Mouse (Mus musculus): ENCODE measurements around the gene Kbtbd3.
A peak's percentile ranks its signal among the peaks of the same experiment; 100 is the strongest.

Kbtbd3 gene

DNA sequence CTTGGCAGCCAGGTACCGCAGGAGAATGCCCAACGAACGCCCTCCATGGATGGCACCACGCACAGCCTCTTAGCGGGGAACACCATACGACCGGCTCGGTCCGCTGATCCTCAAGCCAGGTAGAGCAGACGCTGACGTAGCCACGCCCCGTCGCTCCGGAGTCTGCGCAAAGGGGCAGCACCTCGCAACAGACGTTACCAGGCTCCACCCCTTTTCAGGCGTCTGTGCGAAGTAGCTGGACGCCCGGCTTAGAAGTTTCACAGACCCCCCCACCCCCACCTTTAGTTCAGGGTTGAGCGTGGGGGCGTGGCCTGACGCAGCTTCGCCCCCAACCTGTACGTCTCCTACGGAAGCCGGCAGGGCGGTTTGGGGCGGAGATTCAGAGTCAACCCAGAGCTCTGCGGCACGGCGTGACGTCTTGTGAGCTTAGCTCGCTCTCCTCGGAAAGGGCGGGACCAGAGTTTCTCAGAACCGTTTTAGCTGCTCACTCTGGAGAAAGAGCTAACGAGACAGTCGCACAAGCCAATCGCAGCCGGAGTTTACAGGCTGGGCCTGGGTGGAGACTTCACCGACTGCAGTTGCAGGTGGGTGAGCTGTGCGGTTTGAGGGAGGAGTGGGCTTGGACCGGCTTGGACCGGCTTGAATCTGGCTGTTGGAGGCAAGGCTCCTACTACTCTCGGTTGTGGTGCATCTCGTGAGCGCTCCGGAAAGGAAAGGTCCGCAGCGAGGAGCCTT, at the start of gene Kbtbd3, which contains the start of gene Aasdhppt:
TSS of gene Kbtbd3 (plus strand) at position 483 of the 735 bp plus-strand sequence.
TSS of gene Aasdhppt (minus strand) at position 121 of the 735 bp plus-strand sequence.
- DNase-seq: peak; percentile 97

DNA sequence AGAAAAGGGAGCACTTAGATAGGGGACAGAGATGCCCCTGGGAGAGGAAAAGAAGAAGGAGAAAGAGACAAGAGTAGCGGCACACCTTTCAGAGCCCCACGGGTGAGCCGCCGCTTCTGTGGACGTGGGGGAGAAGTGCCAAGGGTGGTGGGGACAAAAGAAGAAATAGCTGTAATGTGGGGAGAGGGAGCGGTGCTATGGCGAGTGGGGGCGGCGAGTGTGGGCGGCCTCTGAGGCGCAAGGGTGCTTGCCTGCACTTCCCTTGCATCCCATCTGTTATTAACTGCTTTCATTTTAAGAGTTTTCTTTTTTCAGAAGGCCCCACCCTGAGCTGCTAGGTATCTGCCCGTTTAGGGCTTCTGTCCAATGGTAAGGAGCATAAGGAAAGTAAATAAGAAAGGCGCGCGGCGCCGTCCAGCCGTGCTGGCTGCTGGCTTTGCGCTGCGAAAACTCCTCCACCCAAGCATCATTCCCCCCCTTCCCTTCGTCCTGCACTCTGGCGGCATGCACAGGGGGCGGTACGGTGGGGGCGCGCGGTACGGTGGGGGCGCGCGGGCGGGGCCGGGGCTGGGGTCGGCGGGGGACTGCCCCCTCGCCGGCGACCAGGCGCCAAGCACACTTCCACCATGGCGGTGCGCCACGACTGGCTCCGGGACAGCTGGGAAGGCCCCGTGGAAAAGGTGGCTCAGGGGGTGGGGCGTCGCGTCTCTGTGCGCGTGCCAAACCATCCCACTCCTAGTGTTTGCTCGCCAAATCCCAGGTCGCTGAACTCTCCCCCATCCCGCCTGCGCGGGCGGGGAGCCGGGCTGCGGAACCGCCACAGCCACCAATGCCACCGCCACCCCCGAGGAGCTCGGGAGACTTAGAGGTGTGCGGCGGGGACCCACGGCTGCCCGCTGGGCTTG, 49.5 kb upstream of the Kbtbd3 start:
- DNase-seq: no peak

DNA sequence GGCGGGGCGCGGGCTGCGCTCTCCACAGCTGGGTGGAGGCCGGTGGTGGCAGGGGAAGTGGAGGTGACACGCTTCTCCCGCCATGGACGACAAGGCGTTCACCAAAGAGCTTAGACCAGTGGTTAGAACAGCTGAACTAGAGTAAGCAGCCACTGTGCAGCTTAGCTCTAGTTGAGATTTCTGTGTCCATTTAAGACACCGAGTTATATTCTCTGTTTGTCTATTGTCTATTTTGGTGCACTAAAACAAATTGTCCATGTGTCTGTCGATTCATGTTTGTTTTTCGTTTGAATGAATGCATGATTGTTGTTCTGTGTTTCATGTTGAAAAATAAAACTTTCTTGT, 48.9 kb upstream of the Kbtbd3 start:
- DNase-seq: no peak

DNA sequence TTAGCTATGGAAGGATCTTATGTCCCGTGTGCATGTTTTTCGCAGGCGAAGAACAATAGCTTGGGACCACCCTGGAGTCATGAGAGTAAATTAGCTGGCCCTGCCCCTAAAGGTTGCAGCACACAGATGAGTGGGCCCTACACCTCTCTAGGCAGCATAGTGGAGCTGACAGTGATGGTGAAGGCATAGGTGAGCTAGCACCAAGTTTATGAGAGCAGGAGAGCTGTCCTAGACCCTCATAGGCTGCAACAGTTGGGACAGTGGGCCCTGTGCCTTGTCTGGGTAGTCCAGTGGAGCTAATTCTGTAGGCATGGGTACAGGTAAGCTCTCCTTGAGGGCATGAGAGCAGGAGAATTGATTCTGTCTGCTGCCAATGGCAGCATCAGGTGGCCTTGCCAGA, 42.8 kb upstream of the Kbtbd3 start:
- DNase-seq: no peak

DNA sequence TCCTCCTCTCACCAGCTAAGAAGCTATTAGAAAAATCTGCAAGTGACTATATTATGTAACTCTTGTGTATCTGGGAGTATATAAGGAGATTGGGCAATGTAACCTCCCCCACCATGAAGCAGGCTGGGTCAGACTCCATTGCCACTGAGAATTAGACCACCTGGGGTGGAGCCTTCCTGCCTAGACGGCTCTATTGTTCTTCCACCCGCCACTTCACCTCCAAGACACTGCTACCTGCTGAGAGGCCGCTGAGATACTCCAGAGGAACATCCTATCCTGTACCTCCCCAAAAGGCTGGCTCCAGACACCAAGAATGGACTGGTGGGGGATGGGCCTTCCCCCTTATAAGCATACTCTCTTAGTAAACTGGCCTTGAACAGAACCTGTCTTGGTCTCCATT, 25.8 kb upstream of the Kbtbd3 start:
- no peak for DNase-seq

DNA sequence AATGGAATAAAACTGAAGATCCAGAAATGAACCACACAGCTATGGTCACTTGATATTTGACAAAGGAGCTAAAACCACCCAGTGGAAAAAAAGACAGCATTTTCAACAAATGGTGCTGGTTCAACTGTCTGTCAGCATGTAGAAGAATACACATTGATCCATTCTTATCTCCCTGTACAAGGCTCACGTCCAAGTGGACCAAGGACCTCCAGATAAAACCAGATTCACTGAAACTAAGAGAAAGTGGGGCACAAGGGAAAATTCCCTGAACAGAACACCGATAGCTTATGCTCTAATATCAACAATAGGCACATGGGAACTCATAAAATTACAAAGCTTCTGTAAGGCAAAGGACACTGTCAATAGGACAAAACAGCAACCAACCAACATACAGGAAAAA, 9.2 kb upstream of the Kbtbd3 start:
- no peak for DNase-seq

DNA sequence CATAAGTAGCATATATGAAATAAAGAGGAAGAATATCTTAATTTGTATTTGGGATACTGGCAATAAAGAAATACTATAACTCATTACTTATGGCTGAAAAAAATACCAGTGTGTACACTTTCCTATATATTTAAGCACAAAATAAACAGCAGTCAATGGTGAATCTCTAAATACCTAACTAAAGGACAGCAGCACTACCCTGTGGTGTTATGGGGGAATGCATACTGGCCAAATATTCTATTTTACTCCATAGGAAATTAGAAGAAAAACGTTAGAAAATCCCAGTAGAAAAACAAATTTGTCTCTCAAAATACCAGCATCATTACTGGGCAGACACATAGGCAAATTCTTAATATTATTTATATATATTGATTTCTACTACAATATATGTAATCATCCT, 4.8 kb upstream of the Kbtbd3 start:
- no peak for DNase-seq

DNA sequence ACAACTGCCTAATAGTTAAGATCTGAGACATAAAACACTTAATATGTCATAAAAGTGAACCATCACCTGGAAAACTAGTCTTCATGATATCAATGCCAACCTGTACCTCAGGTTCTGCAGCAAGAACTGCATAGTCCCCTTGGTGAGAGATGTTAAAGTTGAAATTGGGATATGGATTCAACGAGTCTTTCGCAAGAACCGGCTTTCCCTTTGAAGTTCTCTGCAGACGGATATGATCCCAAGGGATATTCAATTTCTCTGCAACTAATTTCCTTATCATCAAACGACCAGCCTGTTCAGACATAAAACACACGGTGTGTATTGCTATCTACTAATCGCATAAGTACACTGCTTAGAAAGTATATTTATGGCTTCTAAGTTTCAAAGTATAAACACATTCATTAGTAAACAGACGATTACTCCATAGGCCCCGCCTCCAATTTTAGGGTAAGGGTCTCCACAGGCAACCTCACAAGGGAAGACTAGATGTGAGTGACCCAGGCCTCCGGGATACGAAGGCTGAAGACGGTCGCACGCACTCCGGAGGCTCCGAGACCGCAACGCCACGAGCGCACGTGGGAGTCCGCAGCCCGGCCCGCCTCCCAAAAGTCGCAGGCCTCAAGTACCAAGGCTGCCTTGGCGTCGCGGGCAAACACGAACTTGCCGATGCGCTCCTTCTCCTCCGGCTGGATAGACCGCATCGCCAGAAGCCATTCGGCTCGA, 844 bp upstream of the Kbtbd3 start:
- no peak for DNase-seq

DNA sequence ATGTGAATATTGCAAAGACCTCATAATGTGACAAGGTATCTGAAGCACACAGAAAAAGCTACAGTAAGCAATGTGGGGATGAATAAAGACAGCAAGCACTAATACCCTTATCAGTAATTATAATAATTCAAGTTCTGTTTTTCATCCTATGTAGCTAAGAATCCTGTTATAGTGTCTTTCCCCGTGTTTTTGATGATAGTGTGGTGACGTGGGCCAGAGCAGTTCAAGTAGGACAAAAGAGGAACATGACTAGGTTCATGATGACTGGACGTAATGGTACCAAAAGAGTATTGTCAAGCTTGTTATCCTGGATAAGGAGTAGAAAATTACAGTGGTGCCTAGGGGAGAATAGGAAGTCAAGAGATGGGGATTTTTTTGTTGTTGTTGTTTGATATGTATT, 1.1 kb downstream of the Kbtbd3 start:
- DNase-seq: no peak

DNA sequence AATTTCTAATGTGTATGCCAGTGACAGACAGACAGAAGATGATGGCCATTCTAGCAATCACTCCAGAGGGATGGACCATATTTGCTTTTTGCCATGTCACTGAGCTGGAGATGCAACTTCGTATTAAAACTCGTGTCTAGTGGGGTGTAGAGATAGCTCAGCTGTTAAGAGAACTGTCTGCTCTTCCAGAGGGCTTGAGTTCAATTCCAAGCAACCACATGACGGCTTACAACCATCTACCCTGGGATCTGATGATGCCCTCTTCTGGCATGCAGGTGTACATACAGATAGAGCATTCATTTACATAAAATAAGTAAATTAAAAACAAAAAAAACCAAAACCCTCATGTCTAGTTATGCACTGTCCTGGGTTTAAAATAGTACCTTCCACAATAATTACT, 1.5 kb downstream of the Kbtbd3 start:
- DNase-seq: no peak

DNA sequence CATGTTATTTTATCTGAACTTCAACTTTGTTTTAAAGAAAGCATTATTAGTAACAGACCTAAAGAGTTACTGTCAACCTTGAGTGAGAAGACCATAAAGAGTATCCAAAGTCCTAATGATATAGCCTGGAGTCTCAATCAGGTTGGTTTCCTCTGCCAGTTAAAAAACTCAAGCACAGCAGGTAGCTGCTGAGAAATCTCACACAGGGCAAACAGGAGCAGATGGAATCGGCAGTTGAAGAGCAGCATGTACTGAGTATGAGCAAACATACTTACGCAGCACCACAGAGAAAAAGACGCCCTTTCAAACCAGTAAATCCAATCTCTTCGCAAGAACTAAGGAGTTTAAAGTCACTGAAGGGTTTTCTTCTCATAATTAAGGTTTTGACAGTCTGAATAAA, 4.3 kb downstream of the Kbtbd3 start:
- no peak for DNase-seq

DNA sequence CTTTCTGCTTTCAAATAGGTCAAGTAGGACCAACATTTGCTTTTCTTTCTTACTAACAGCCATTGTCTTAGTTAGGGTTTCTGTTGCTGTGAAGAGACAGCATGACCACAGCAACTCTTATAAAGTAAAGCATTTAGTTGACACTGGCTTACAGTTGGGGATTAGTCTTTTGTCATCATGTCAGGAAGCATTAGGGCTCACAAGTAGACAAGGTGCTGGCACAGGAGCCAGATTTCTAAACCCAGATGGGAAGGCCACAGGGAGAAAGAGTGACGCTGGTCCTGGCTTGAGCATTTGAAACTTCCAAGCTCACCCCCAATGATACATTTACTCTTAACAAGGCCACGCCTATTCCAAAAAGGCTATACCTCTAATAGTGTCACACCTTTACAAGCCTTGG, 6.1 kb downstream of the Kbtbd3 start:
- DNase-seq: no peak

DNA sequence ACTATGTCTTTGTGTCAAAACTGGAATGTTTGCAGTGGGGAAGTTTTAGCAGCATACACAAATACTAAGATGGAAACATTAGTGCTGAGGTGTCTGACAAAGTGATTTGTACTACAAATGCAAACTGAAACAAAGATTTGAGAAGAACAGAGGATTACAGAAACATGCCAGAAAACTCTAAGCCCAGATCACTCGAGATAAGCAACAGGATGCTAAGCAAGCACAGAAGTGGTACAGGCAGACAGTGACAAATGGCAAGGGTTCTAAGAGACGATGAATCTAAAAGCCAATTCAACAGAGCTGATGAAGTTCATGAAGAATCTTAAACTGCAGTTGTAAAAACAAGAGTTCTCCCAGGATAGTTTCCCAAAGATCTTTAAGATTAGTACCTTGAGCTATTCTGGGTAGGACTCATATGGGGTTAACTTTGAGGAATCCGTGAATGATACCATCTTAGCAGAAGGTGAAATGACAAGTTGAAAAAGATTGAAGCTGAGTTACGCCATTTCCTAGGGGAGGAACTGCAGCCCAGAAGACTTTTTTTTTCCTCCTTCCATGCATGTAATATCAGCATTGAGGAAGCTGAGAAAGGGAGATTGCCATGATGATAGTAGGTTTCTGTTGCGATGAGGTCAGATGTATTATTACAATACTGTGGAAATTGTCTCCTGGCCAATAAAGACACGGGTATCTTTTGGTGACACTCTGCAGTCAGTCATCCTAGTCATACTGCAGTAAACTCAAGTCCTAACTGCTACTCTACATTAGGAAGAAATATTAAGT, 9.5 kb downstream of the Kbtbd3 start:
- DNase-seq: no peak

DNA sequence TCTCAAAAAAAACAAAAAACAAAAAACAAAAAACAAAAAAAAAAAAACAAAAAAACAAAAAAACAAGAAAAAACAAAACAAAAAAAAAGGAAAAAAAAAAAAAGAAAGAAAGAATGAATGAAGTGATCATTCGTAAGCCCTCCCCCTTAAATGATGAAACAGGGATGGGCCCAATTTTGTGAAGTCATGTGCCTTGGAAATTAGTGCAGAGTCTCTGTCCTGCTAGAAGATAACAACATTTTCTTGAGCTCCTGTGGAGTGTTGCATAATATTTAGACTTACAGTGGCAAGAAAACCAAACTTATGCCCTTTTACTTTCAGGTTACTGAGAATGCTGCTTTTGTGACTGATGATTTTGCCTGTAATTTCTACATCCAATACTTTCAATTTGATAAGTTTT, 43.5 kb downstream of the Kbtbd3 start:
- no peak for DNase-seq

DNA sequence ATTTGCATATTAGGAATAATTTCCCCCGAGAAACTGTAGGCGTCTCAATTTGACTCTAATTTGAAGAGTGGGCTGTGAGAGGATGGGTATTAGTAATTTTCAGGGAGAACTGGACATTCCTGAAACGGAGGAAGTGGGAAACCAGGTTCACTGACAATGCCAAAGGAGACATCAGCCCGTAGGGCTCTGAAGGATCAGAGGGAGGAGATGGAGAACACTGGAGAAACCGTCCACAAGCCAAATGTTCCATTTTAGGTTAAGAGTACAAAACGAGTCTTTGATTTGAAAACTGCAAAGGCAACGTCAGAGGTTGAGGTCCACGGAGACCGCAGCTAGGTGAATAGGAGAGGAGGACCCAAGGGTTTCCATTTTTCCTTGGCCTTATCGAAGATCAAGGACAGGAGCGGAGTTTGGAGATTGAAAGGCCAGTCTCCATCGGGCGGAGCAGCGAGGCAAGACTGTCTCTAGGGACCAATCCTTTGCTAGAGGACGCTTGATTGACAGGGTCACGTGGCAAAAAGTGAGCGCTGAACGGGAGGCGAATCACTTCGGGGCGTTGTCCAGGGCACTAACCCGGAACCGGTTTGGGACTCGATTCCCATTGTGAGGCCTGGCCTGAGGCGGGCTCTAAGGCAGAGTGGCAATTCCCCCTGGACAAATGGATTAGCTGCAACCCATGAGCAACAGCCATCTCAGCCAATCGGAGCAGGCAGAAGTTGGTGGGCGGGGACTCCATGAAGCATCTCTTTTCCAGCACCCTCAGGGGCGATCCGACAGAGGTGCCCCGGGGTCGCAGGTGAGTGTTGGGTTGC, 66.4 kb downstream of the Kbtbd3 start, which contains the start of gene Msantd4:
TSS of gene Msantd4 (plus strand) at position 735 of the 812 bp plus-strand sequence.
- peak; percentile 96 for DNase-seq

DNA sequence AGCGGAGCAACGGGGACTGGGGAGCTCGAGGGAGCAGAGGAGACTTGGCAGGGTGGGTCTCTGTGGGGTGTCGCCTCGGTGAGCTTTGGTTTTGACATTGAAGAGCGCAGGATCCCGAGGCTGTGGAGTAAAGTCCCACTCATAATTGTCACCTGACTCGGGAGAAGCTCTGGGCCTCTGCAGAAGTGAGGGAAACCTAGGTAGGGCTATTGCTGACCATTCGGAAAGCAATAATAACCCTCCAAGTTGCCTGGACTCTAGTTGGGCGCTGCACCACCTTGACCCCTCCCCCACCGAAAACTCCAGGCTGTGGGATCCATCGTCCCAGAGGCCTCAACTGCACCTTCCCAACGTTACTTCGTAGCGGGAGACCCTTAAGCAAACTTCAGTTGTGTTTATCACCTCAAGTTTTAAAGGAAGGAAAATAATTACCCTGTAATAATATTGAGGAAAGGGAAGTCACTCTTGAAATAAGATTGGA, 67.0 kb downstream of the Kbtbd3 start:
- DNase-seq: no peak
